Mouse (Mus musculus) embryo, embryonic 10 days (tissue): ENCODE measurements at regions not wholly inside any gene's neighbourhood (a gene's known extent, or its start where the extent isn't known, plus 50 kb on each side); places are given as distances from the start of the nearest gene placed in this dataset.
A peak's percentile ranks its signal among the peaks of the same experiment; 100 is the strongest.

Experiments
- DNase-seq: peaks from one replicate; pipeline ENCODE4 v3.0.0-alpha.2; 2015; ENCODE audit warnings: low spot score

DNA sequence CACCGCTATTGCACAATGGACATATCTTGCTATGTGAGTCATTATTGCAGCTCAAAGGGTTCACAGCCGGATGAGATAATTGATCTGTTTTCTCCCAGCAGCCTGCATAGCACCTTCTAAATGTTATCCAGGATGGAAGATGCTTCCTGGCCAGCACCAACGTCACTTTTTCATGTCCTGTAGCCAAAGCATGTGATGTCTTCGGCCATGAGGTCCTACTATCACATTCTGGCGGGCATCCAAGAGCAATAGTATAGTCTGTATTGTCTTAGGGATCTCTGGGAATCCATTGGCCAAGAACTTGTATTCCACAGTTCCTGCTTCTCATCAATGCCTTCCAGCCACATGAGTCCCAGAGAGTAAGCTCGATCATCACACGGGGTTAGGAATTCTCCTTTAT is 70.6 kb downstream of the Npy start:
- DNase-seq: no peak

DNA sequence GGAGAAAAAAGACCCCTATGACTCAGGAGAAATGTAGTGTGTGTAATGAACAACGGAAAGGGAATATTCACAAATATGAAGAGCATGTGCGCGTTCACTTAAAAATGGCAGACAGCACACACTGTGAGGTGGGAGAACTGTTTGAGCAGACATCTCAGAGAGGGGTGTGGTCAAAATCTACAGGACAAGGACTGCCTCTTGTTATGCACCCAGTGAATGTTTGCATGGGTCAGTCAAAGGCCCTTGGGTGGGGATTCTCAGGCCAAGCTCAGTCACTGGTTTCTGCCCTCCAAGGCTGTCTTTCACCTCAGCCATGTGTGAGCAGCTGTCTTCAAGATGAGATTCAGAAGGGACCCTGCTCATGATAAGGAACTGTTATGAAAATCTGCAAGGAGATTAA is 76.6 kb downstream of the Npy start:
- DNase-seq: no peak

DNA sequence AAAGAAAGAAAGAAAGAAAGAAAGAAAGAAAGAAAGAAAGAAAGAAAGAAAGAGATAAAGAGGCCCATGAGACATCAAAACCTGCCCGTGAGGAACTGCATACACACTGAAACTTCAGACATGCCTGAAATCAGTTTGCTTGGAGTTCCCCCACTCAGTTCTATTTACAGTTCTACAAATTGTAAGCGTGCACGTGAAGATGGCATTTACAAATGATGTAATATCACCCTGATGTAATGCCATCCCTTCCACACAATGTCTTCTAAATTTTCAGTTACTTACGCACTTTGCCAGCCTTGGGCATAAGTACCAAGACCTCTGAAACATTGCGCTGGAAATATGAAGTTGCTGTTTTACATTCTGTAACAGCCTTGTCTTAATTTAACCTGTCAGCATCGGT is 79.0 kb downstream of the Npy start:
- no peak for DNase-seq

GRCm38 (mm10) chr6:49904001-49904400 is 81.5 kb downstream of the Npy start:
- DNase-seq: peak; percentile 39

GRCm38 (mm10) chr6:49906456-49906855 is 83.9 kb downstream of the Npy start:
- DNase-seq: no peak

GRCm38 (mm10) chr6:49919089-49919812 is 96.7 kb downstream of the Npy start:
- peak; percentile 67 for DNase-seq

DNA sequence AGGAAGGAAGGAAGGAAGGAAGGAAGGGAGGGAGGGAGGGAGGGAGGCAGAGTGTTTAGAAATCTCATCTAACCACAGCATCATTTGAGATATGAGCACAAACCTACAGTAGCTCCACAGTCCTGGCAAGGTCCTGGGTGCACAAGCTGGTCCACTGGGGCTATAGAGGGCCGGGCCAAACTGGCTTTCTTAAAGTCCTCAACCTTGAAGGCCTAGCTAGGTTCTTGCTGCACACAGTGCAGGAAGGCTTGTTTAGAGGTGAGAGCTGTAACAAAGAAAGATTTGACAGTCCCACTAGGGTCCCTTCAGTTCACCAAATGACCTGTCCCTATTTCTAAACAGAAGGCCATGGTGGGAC is 97.3 kb downstream of the Npy start:
- no peak for DNase-seq

- DNase-seq: no peak
These were observed 101.8 kb downstream of the Npy start for GRCm38 (mm10) chr6:49924296-49924695.

DNA sequence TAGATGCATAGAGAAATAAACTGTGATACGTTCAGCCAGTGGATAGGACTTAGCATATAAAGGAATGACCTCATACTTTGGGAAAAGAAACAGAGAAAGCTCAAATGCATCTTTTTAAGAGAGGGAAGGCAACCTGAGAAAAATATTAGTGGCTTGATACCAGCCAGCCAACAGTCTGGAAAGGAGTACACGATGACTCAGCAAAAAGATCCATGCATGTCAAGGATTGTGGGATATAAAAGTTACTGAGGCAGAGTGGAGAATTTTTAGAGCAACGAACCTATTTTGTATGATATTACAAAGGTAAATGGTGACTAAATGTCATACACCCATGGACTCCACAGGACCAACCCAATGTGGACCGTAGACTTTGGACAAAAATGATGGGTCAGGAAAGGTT is 105.6 kb downstream of the Npy start:
- DNase-seq: no peak

- peak; percentile 53 for DNase-seq
These were observed 107.6 kb downstream of the Npy start for GRCm38 (mm10) chr6:49930104-49930503.

DNA sequence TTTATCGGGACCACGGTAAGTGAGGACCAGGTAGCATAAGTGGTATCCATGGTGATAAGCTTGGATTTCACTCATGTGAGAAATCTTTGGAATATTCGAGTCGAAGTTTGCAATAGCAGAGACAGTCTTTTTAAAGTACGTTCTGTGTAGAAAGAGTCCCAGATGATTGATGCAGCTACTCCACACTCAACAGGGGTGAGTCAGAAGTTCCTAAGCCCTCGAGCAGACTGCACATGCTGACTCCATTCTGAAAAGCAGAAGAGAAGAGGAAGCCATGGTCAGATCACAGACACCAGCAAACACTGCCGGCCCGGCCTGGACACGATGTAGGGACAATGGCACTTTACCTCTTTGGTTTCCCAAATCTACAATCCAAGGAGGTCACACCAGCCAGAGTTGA is 120.6 kb downstream of the Npy start:
- DNase-seq: no peak

DNA sequence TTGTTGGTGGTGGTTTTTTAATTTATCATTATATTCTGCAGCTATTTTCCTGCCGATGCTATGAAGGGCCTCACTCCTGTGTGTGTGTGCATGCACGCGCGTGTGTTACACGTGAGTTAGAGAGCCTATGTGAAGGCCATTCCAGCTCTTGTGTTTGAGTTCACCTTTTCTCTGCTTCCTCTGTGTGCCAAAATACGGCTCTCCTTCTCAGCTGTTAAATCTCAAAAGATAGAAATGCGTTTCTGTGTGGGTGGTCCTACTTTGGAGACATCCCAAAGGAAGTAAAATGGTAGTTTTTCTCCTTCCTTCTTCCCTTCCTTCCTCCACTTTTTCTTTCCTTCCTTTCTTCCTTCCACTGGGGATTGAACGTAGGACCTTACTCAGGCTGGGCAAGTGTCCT is 136.4 kb downstream of the Npy start:
- no peak for DNase-seq

DNA sequence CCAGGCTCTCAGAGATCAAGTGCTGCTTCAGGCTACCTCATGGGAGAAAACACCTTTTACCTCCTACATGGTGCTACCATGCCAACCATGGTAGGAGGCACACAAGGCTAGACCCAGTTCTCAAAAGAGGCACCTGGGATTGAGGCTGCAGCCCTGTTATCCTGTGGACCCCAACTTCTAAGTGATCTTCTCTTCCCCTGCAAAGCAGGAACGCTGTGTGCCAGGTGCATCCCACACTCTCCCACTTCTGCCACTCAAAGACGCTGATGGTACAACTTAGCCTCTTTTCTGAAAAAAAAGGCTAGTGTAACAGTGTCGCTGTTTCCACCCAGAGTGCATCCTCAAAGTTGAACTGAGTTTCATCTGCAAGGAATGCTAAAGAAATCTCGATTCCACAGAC is 138.7 kb downstream of the Npy start:
- no peak for DNase-seq

DNA sequence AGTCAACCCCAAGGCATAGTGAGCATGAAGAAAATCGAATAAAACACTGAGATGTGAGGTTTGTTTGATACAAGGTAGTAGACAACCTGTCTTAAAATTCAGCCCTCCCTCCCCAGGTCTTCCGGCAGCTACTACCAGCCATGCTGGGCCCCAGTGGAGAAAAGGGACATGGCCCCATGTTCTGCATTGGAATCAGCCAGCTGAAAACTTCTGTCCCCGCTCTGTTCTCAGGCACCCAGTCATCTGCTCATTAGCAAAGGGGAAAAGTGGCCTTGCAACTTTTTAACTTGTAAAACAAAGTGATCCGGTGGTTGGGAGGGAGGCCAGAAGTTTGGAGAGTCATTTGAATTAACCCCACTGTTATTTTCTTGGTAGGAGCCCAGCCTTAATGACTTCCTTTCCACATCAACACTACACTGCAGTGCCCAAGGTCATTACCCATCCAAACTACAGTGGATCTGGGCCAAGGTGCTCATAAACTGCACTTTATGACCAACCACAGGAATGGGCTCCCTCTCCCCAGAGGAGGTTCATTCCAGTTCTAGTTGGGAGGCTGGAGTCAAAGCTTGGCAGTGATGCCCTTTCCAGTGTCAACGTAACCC is 143.5 kb downstream of the Npy start:
- no peak for DNase-seq

GRCm38 (mm10) chr6:49966555-49966954 is 143.5 kb upstream of the Mpp6 start:
- no peak for DNase-seq

GRCm38 (mm10) chr6:49973258-49973865 is 136.7 kb upstream of the Mpp6 start:
- DNase-seq: no peak

- no peak for DNase-seq
These were observed 132.3 kb upstream of the Mpp6 start for GRCm38 (mm10) chr6:49977783-49978182.

GRCm38 (mm10) chr6:49983740-49984139 is 126.3 kb upstream of the Mpp6 start:
- no peak for DNase-seq

GRCm38 (mm10) chr6:49985127-49985526 is 124.9 kb upstream of the Mpp6 start:
- DNase-seq: no peak

GRCm38 (mm10) chr6:49987141-49987540 is 122.9 kb upstream of the Mpp6 start:
- no peak for DNase-seq

- no peak for DNase-seq
These were observed 122.4 kb upstream of the Mpp6 start for GRCm38 (mm10) chr6:49987541-49988210.

DNA sequence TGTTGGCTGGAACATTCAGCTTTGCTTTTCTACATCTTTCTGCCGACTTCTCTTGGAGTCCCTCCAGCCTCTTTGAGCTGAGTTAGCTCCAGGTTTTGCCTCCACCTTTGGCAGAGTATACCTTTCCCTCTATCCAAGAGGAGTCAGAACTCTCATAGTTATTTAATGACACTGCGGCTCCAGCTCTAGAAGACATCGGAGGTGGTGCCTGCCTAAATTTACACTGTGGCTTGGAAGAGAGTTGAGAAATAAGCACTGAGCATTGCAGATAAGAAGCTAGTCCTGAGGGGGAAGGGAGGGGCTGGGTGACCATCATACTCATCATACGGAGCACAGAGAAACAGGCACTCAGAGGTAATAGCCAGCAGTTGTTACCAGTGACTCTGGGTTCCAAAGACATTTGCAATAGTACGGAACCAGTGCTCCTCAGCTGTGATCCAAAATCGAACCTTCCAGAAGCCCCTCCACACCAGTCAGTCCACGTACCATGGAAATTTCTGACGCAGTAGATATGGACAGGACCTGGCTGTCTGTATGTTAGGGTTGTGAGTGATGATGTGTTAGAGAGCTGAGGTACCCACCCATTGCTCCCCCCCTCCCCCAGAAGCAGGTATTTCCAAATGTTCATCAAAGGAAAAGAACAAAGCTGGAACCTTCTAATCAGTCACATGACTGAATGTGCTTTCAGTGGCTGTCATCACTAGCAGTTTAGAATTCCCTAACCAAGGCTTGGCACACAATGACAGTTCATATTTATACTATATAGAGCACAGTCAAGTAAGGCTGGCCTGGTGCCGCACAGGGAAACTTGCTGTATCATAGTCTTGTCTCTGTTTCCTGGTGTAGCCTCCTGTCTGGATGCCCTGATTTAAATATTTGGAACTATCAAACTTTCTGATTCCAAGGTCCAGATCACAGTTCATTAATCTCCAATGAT is 120.2 kb upstream of the Mpp6 start:
- no peak for DNase-seq
